Mouse (Mus musculus): ENCODE data around the gene Ascc2. TPM values are rescaled to one million over a fixed set of nuclear protein-coding genes. Genes with fewer than 3 reads are reported as not detected.

Gene Ascc2
- total RNA-seq, 1 experiment: 23.8 TPM

GRCm38 (mm10) chr11:4622442-4622986 lies 15.0 kb upstream of the Ascc2 start:
- H3K9ac ChIP-seq (ENCODE audit: insufficient read depth, low read depth, low read length, poor library complexity, severe bottlenecking): no peak overlapping the region
- TF ChIP-seq MAFK (IDR thresholded peaks at IDR 0.05; ENCODE audit: insufficient read depth, low read depth, low read length) (no peak), HCFC1 (IDR thresholded peaks at IDR 0.05; ENCODE audit: borderline replicate concordance, insufficient read depth, low read length) (no peak), ZC3H11A (IDR thresholded peaks at IDR 0.05; ENCODE audit: borderline replicate concordance, low read depth, low read length) (no peak), ZNF384 (IDR thresholded peaks at IDR 0.05; ENCODE audit: low read depth, low read length) (no peak), CHD2 (IDR thresholded peaks at IDR 0.05; ENCODE audit: low read depth, low read length) (no peak)
- peak overlapping the region; percentile 31 to 36; a peak in 3 of 4 replicates for H3K4me3 ChIP-seq (ENCODE audit: insufficient read depth in 1 of 2, low read depth in 1 of 2, low read length in 2 of 2, poor library complexity in 1 of 2, severe bottlenecking in 1 of 2)
- no peak overlapping the region for H3K27ac ChIP-seq (ENCODE audit: insufficient read depth, low read depth, low read length, poor library complexity, severe bottlenecking)
- DNase-seq (ENCODE audit: low read depth, low spot score): no peak
- in situ Hi-C loops (cut with MboI; ENCODE audit: low sequenced_read_pairs in 2 of 2, unreplicated experiment in 2 of 2): no loop called here
- H3K9me3 ChIP-seq (ENCODE audit: control insufficient read depth, insufficient read depth, low read depth, low read length): no peaks in the 10 kb centered on the region
- H3K4me1 ChIP-seq (ENCODE audit: control insufficient read depth in 2 of 2, insufficient read depth in 2 of 2, low read length in 2 of 2, poor library complexity in 1 of 2): peaks cover 0 to 7% of the 10 kb centered on the region in 2 experiments; a peak in 1 of 4 replicates
- no peaks in the 10 kb centered on the region for H3K36me3 ChIP-seq (ENCODE audit: control insufficient read depth, insufficient read depth, low read length, poor library complexity, severe bottlenecking)

GRCm38 (mm10) chr11:4622997-4623396 lies 14.6 kb upstream of the Ascc2 start:
- H3K4me1 ChIP-seq (ENCODE audit: control insufficient read depth in 2 of 2, insufficient read depth in 2 of 2, low read length in 2 of 2, poor library complexity in 1 of 2): peaks cover 0 to 7% of the 10 kb centered on the region in 2 experiments; a peak in 1 of 4 replicates
- H3K36me3 ChIP-seq (ENCODE audit: control insufficient read depth, insufficient read depth, low read length, poor library complexity, severe bottlenecking): no peaks in the 10 kb centered on the region
- peak overlapping the region; percentile 31 to 36; a peak in 3 of 4 replicates for H3K4me3 ChIP-seq (ENCODE audit: insufficient read depth in 1 of 2, low read depth in 1 of 2, low read length in 2 of 2, poor library complexity in 1 of 2, severe bottlenecking in 1 of 2)
- H3K27ac ChIP-seq (ENCODE audit: insufficient read depth, low read depth, low read length, poor library complexity, severe bottlenecking): no peak overlapping the region
- TF ChIP-seq ZC3H11A (IDR thresholded peaks at IDR 0.05; ENCODE audit: borderline replicate concordance, low read depth, low read length) (no peak), HCFC1 (IDR thresholded peaks at IDR 0.05; ENCODE audit: borderline replicate concordance, insufficient read depth, low read length) (no peak), MAFK (IDR thresholded peaks at IDR 0.05; ENCODE audit: insufficient read depth, low read depth, low read length) (no peak), CHD2 (IDR thresholded peaks at IDR 0.05; ENCODE audit: low read depth, low read length) (no peak), ZNF384 (IDR thresholded peaks at IDR 0.05; ENCODE audit: low read depth, low read length) (no peak)
- peak; percentile 50 for DNase-seq (ENCODE audit: low read depth, low spot score)
- in situ Hi-C loops (cut with MboI; ENCODE audit: low sequenced_read_pairs in 2 of 2, unreplicated experiment in 2 of 2): no loop called here
- no peaks in the 10 kb centered on the region for H3K9me3 ChIP-seq (ENCODE audit: control insufficient read depth, insufficient read depth, low read depth, low read length)
- no peak overlapping the region for H3K9ac ChIP-seq (ENCODE audit: insufficient read depth, low read depth, low read length, poor library complexity, severe bottlenecking)

- Histone ChIP-seq H3K36me3 (ENCODE audit: control insufficient read depth, insufficient read depth, low read length, poor library complexity, severe bottlenecking) (no peaks in the 10 kb centered on the region), H3K27ac (ENCODE audit: insufficient read depth, low read depth, low read length, poor library complexity, severe bottlenecking) (no peak overlapping the region), H3K9ac (ENCODE audit: insufficient read depth, low read depth, low read length, poor library complexity, severe bottlenecking) (no peak overlapping the region), H3K9me3 (ENCODE audit: control insufficient read depth, insufficient read depth, low read depth, low read length) (no peaks in the 10 kb centered on the region), H3K4me1 (ENCODE audit: control insufficient read depth in 2 of 2, insufficient read depth in 2 of 2, low read length in 2 of 2, poor library complexity in 1 of 2) (peaks cover 6 to 14% of the 10 kb centered on the region in 2 experiments; a peak in 3 of 4 replicates), H3K4me3 (ENCODE audit: insufficient read depth in 1 of 2, low read depth in 1 of 2, low read length in 2 of 2, poor library complexity in 1 of 2, severe bottlenecking in 1 of 2) (no peak overlapping the region)
- no peak for TF ChIP-seq ZNF384 (IDR thresholded peaks at IDR 0.05; ENCODE audit: low read depth, low read length)
- no peak for TF ChIP-seq CHD2 (IDR thresholded peaks at IDR 0.05; ENCODE audit: low read depth, low read length)
- no peak for TF ChIP-seq MAFK (IDR thresholded peaks at IDR 0.05; ENCODE audit: insufficient read depth, low read depth, low read length)
- TF ChIP-seq HCFC1 (IDR thresholded peaks at IDR 0.05; ENCODE audit: borderline replicate concordance, insufficient read depth, low read length): no peak
- no peak for TF ChIP-seq ZC3H11A (IDR thresholded peaks at IDR 0.05; ENCODE audit: borderline replicate concordance, low read depth, low read length)
- no peak for DNase-seq (ENCODE audit: low read depth, low spot score)
- in situ Hi-C loops (cut with MboI; ENCODE audit: low sequenced_read_pairs in 2 of 2, unreplicated experiment in 2 of 2): no loop called here
Measured at GRCm38 (mm10) chr11:4625931-4626330, 11.6 kb upstream of the Ascc2 start.

- no peak overlapping the region for H3K27ac ChIP-seq (ENCODE audit: insufficient read depth, low read depth, low read length, poor library complexity, severe bottlenecking)
- H3K9me3 ChIP-seq (ENCODE audit: control insufficient read depth, insufficient read depth, low read depth, low read length): no peaks in the 10 kb centered on the region
- H3K4me1 ChIP-seq (ENCODE audit: control insufficient read depth in 2 of 2, insufficient read depth in 2 of 2, low read length in 2 of 2, poor library complexity in 1 of 2): peaks cover 6 to 13% of the 10 kb centered on the region in 2 experiments; a peak in 3 of 4 replicates
- in situ Hi-C loops (cut with MboI; ENCODE audit: low sequenced_read_pairs in 2 of 2, unreplicated experiment in 2 of 2): no loop called here
- no peak overlapping the region for H3K9ac ChIP-seq (ENCODE audit: insufficient read depth, low read depth, low read length, poor library complexity, severe bottlenecking)
- H3K4me3 ChIP-seq (ENCODE audit: insufficient read depth in 1 of 2, low read depth in 1 of 2, low read length in 2 of 2, poor library complexity in 1 of 2, severe bottlenecking in 1 of 2): no peak overlapping the region
- DNase-seq (ENCODE audit: low read depth, low spot score): no peak
- no peaks in the 10 kb centered on the region for H3K36me3 ChIP-seq (ENCODE audit: control insufficient read depth, insufficient read depth, low read length, poor library complexity, severe bottlenecking)
- no peak for TF ChIP-seq MAFK (IDR thresholded peaks at IDR 0.05; ENCODE audit: insufficient read depth, low read depth, low read length)
- TF ChIP-seq ZC3H11A (IDR thresholded peaks at IDR 0.05; ENCODE audit: borderline replicate concordance, low read depth, low read length): no peak
Measured at GRCm38 (mm10) chr11:4627636-4628035, 9.9 kb upstream of the Ascc2 start.
